Mouse (Mus musculus) CH12.LX (cell line): Measurements from ENCODE around the gene Alyref2.

Source experiments
- CTCF ChIP-seq, 2 experiments: IDR thresholded peaks in 1 of 2; conservative IDR thresholded peaks in 1 of 2; 2 replicates each; pipeline ENCODE4 v1.5.1; 2011 to 2012; ENCODE audit warnings: low read depth in 2 of 2, low read length in 2 of 2, improper control_type of control experiment in 1 of 2, inconsistent platforms in 1 of 2, mild to moderate bottlenecking in 1 of 2, moderate library complexity in 1 of 2
- POLR2A ChIP-seq: IDR thresholded peaks from 2 replicates; pipeline ENCODE4 v1.6.1; 2011; ENCODE audit warnings: low read depth, mild to moderate bottlenecking, improper control_type of control experiment, low read length
- RAD21 ChIP-seq: IDR thresholded peaks from 2 replicates; pipeline ENCODE4 v1.6.1; 2011; ENCODE audit warnings: low read depth, mild to moderate bottlenecking, low read length, improper control_type of control experiment, moderate library complexity
- SIN3A ChIP-seq: IDR thresholded peaks from 2 replicates; pipeline ENCODE4 v1.6.1; 2012; ENCODE audit warnings: low read length, improper control_type of control experiment, inconsistent platforms
- USF1 ChIP-seq: IDR thresholded peaks from 2 replicates; pipeline ENCODE4 v1.6.1; 2014; ENCODE audit warnings: low read depth, mild to moderate bottlenecking, inconsistent platforms, low read length, improper control_type of control experiment
- ZNF384 ChIP-seq: IDR thresholded peaks from 2 replicates; pipeline ENCODE4 v1.6.1; 2012; ENCODE audit warnings: low read depth, low read length, improper control_type of control experiment, inconsistent platforms

- TF ChIP-seq SIN3A (peak; percentile 92), POLR2A (peak; percentile 88), CTCF (conservative IDR thresholded peaks at IDR 0.05 in 1 of 2, IDR thresholded peaks at IDR 0.05 in 1 of 2; ENCODE audit: low read depth in 2 of 2, low read length in 2 of 2) (peak; percentile 19 to 76; a peak in 2 of 4 replicates), USF1 (no peak), RAD21 (no peak), ZNF384 (no peak; the same call in 1 of the 2 replicates)
Measured at GRCm38 (mm10) chr1:171502388-171503249, 659 bp upstream of the Alyref2 start.
